Mouse (Mus musculus) mouse embryonic stem cell (cell line): Measurements from ENCODE around the gene Irf8.

ENCODE experiments used
- in situ Hi-C, 2 experiments: fragments of 300-500 bp; cut with MboI; formaldehyde crosslinking; loops; 1 replicate in 1 of 2; 3 replicates in 1 of 2; pipeline ENCODE4 v1.14.3; 2019 to 2020; ENCODE audit warnings: low sequenced_read_pairs in 2 of 2, low pct_unique_long_range_greater_than_20kb in 1 of 2, mixed read lengths in 1 of 2; ENCODE audit not compliant: unreplicated experiment in 1 of 2

The Irf8 gene

DNA sequence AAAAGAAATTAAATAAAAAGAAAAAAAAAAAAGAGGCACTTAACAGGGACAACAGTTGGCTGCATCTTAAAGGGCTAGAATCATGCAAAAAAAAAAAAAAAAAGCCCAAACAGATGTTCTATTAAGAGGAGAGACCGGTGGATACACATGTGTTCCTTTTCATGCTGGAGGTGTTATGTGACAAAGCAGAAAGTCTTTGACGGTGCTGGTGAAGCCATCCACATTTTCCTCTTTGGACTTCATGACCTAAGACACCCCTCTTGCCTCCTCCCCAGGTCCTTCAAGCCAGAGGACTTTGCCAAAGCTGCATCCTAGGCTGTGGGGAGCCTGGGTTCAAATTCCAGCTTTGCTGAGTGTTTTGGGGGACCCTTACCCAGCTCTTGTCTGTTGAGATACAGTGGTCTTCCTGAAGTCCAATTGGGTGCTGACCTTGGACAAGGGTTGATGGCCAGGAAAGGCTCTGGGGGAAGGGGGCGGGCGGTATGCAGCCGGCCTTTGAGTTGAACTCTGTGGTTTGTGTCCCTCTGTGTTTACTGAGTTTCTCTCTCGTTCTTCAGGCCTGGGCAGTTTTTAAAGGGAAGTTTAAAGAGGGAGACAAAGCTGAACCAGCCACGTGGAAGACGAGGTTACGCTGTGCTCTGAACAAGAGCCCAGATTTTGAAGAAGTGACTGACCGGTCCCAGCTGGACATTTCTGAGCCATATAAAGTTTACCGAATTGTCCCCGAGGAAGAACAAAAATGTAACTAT, 7.2 kb downstream of the Irf8 start:
- in situ Hi-C loops, result no loop called here

DNA sequence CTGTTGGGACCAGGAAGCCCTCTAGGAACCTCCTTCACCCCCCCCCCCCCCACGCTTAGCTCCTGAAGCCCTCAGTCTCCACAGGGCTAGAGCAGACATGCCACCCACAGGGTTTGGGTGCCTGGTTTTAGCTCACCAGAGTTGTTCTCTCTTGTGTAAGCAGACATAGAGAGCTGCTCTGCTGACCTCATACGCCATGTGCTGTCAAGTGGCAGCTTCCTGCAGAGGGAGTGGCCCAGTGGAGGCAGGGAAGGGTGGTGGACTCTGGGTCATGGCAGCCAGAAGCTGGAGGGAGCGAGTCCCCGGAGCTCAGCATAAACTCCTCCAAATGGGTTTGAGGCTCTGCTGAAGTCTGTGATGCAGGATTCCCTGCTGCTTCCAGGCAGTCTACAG, 7.7 kb downstream of the Irf8 start:
- in situ Hi-C loops, result no loop called here

DNA sequence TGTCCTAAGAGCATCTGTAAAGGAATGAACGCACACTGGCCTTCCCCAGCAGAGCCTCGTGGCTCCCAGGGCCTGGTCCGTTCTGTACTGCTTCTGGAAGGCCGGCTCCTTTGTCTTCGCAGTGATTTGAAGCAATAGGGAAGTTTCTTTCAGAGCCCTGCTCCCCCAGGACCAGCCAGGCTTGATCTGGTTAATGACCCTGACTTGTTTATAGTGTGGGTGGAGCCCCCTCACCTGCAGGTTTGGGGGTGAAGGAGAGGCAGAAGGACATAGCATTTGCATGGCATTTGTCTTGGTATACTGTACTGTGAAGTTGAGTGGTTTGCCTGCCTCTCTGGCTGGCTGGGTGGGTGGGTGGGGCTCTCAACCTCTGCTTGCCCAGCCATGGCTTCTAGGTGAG, 8.3 kb downstream of the Irf8 start:
- in situ Hi-C loops, result no loop called here

DNA sequence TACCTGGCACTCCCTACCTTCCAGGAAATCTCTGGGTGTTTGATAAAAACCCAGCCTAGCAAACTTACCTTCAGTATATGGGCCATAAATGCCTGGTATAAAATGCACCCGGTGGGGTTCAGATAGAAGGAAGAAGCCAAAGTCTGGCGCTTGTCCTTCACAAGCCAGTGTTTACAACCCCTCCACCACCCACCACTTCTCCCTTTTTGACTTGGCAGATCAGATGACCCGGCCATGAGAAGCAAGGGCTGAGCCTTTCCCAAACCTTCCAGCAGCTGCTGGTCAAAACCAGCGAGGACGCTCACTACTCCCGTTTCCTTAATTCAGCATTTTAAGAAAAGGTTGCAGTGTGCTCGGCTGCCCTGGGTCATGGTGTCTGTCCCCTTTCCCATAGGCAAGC, 9.1 kb downstream of the Irf8 start:
- in situ Hi-C loops, result no loop called here

DNA sequence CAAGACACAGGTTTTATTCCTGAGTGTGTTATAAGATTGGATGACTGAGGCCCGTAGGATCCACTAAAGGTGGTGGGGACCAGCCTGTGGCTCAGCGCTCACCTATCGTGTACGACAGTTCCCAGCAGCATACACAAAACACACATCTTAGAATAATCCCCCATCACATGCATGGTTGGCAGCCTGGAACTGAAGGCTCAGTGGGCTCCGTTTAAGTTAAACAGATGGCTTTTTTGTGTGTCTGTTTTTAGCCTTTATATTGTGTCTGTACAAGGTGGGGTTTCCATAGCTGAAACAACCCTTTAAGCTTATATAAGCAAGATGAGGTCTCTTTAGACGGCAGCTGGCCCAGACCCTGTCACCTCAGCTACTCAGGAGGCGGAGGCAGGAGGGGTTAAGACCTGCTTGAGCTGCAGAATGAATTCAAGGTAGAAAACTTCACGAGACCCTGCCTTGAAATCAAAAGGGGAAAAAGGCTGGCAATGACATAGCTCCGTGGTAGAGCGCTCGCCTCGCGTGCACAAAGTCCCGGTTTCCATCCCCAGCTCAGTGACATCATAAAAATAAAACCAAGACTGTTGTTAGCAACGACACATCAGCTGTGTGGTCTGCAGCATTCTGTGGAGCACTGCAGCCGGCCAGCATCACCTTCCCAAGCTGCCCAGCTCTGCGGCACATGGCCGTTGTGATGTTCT, 10.0 kb downstream of the Irf8 start:
- in situ Hi-C loops, result no loop called here

DNA sequence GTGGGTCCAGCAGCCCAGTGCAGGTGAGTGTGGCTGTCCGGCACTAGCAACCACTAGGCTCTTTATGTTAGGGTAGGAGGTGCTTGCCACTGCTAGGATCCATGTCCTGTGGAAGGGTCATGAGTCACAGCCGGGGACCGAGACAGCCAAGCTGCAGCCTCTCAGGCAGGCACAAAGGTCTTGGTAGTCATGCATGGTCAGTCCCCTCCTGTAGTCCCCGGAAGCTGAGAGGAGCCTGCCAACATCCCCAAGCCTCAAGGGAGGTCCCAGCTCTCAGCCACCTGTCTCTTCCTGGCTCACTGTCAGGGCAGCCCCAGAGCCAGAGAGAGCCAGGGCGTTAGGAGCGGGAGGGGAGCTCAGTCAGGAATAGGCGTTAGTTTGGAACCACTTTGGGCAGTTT, 11.1 kb downstream of the Irf8 start:
- in situ Hi-C loops, result no loop called here

DNA sequence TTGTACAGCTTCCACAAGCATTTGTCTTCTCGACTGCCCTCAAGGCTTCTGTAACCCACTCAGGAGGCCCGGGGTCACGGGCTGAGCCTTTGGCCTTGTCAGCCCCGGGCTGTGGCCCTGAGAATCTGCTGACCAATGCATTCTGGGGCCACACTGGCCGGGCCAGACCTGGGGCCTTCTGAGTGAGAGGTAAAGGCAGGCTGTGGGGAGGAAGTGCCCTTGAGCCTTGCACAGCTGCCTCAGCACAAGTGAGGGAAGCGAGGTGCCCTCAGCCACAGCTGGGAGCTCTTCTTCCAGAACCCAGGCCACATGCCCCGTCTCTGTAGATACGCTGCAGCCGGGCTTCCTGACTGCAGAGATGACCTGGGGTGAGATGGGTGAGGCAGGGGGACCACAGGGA, 14.5 kb downstream of the Irf8 start:
- in situ Hi-C loops, result no loop called here

DNA sequence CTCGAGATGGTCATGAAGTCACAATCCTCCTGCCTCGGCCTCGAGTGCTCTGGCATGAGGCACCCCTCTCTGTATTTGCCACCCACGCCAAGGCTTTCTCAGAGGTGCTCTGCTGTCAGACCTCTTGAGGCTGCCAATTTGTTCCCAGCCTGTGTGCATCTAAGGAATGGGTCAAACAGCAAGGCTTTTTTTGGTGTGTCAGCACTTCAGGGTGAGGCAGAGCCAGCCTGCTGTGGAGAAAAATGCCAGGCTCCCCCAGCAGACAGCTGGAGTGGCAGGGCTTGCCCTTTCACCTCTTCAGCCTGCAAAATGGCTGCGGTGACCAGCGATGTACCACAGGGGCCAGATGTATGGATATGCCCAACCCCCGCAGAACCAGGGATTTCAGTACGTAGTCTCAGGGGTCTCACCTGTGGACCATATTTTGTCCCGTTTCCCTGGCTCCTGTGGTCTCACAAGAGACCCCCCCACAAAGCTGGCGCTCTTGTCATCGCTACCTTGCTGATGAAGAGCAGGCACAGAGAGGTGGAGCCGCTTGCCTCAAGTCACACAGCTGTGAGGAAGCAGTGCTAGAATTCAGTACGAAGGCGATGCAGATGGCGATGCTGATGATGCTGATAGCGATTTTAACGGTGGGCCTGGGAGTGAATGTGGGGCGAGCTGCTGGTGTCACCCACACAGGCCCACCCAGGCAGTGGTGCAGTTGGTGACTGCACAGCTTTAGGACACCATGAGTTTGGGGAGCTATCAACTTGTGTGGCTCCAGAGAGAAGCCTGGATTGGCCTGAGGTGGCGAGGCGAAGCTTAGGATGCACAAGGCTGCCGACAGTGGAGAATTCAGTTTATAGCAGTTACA, 15.3 kb downstream of the Irf8 start:
- in situ Hi-C loops, result no loop called here

DNA sequence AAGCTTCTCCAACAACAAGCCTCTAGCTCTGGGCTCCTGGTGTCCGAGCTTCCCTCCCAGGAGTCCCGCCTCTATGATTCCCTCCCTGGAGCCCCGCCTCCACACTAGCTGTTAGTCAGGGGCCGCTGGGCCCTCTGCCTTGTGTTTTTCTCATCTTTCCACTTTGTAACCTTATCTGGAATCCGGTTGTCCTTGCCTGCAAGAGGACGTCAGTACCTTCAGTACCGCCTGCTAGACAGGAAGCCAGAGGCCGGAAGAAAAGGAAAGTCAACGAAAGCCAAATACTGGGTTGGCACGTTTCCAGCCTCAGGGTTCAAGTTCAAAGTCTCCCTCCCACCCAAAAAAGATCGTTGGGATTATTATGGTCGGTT, 15.9 kb downstream of the Irf8 start:
- in situ Hi-C loops, result no loop called here

DNA sequence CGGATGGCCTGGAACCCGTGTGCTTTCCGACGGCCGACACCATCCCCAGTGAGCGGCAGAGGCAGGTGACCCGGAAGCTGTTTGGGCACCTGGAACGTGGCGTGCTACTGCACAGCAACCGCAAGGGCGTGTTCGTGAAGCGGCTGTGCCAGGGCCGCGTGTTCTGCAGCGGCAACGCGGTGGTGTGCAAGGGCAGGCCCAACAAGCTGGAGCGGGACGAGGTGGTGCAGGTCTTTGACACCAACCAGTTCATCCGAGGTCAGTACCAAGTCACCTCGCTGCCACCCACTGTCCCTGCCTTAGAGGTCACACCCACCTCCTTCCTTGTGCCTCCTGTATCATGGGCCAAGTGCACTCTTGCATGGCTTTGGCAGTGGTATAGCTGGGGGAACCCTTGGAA, 17.3 kb downstream of the Irf8 start:
- in situ Hi-C loops, result no loop called here

DNA sequence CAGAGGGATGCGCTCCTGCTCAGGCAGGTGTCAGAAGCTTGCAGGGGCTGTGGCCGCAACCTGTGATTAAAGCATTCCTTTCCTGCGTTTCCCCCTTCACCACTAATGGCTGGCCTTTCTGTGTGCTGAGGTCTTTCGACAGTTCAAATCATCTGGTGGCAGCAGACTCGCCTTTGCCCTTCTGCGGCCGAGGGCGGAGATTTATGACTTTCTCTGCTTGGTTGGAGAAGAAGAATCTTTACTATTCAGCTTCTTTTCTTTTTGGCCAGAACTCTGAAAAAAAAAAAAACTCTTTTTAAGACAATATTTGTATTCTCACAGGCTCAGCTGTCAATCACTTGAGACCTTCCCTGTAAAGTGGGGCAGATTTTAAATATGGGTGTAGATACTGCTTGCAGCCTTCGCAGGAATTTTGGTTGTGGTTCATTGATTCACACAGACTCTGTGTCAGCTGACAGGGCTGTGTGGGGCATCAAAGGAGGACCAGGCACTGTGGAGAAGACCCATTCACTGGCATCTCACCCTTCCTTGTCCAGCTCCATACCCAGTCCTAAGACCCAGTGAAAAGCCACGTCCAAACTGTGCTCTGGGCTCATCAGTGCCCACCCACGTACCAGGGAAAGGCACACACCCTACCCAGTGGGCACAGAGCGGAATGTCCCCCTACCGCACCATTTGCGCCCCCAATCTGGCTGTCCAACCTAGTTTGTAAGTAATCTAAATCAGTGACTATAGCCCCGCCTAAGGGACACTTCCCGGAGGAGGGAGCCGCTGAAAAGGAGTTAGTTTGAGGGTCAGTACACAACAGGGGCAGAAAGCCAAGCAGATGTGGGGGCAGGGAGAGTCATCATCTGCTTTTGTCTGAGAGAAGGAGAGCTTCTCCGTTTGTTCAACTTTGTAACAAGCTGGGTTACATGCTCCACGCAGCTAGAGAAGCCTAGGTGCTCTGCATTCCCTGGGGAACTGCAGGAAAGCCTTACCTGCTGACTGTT, 19.4 kb downstream of the Irf8 start:
- in situ Hi-C loops, result no loop called here

DNA sequence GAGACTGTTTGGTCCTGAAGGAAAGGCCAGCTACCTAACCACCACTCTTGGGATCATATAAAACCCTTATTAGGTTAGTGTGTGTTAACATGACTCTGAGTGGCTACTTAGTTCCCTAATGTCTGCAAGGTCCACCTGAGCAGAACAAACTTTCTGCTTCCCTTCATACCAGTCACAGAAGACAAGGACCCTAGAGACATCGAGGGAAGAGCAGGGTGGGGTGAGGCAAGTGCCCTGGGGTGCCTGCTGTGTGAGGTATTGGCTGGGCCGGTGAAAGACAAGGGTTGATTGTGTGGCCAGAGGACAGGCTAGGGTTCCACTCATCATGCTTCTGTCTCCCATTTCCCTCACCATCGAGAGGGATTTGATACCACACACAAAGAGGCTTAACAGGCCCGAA, 21.8 kb downstream of the Irf8 start:
- in situ Hi-C loops, result no loop called here

DNA sequence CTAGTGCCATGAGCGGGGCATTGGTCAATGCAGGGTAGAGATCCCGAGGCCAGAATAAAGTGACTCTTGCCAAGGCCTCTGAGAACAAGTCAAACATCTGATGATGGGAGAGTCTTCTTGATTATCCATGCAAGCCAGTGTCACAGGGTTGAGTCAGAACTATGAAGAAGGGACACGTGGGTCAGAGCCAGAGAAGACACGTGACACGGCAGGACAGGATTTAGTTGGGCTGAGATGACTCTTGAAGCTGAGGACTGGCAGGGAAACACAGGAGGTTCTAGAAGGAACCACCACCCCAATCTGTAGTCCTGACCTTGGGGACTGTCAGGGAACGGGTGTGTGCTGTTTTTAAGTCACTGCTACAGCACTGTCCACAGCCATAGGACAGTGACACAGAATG, 23.7 kb downstream of the Irf8 start:
- in situ Hi-C loops, result no loop called here

DNA sequence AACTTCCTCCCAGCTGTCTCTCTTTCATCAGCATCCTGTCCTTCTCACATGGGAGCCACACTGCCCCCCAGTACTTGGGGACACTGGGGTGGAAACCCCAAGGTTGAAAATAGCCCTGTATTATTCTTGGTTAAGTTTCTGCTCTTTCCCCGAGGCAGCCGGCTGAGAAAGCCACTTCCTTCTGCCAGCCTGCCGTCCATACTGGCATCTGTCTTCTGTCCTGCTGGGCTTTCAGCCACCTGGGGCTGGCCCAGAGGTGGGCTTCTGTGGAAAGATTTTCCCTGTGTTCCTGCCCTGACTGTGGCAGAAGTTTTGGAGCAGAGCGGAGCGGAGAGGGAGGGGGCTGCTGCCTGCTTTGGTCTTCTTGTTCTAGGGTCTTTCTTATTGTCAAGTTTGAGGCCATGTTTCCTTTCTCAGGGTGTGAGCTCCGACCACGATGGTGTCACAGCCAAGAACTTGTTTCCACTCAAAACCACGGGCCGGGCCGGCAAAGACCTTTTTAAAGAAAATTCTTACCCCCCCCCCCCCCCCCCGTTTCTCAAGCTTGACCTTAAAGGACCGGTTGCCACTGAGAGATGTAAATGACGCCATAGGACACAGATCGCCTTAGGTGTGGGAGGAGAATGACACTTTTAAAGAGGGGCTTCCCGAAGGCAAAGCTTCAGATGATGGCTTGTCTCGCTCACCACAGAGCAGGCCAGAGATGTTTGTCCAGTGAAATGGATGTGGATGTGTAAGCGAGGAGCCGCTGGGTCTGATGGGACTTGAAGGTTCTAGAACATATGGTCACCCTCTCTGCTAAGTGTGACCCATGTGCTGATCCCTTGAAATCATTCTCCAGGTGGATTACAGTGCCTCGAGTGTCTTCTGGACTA, 24.4 kb downstream of the Irf8 start:
- in situ Hi-C loops, result no loop called here

DNA sequence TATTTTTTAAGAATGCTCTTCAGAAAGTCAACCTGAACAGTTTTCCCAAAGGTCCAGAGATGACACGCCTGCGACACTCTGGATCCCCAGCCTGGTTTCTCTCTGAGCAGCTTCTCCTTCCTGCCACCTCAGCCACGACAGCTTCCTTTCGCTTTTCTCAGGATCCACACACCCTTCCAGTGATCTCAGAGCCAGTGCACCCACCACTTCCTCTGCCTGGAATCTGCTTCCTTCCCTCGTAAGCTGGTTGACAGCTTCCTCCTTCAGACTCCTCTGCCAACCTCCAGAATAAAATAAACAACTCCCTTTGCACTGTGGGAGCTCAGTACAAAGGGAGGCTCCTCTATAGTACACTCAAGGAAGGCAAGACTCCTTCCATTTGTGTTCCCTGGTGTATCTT, 27.1 kb downstream of the Irf8 start:
- in situ Hi-C loops, result no loop called here

DNA sequence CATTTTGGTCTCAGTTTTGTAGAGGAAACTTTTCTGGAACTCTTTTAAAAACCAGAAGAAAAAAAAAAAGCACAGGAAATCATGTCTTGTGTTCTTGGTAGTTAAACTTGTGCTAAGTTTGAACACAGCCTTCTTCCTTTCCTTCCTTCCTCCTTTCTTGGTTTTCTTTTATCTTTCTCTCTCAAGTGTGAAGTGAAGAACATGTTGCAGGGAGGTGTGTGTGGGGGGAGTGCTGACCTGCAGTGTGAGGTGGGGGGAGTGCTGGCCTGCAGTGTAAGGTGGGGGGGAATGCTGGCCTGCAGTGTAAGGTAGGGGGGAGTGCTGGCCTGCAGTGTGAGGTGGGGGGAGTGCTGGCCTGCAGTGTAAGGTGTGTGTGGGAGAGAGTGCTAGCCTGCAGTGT, 28.5 kb downstream of the Irf8 start:
- in situ Hi-C loops, result no loop called here

DNA sequence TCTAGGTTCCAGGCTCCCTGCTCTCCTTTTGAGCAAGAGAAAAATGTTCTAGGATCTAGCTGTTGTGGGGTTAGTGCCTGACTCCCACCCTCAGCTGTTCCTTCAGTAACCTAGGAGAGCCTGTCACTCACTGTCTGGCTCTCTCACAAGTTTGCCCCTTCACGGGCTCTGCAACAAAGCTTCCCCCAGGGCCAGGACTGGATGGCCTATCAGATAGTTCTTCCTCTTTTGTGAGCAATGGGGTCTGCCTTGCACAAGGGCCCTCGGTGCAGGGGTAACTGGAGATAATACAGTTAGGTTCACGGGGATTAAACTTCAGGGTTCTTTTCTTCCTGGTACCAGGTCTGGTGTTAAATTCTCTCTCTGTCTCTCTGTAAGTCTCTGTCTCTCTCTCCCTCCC, 30.5 kb downstream of the Irf8 start:
- in situ Hi-C loops, result no loop called here
